Mouse (Mus musculus) neural tube, embryonic 14.5 days (tissue): Measurements from ENCODE around the gene Esrp2. TPM values are rescaled to one million over a fixed set of nuclear protein-coding genes. Genes with fewer than 3 reads are reported as not detected.

Source experiments
- ATAC-seq: fragments of 200-750 bp; cut with Nextera tagmentation; 2 replicates; pipeline ENCODE4 v1.8.0; 2017; ENCODE audit warnings: low read depth, mild to moderate bottlenecking, moderate TSS enrichment, moderate library complexity
- H3K27ac ChIP-seq: fragments of 300-500 bp; sonication (generic); 2 replicates; pipeline ENCODE4 v1.5.1; 2014; ENCODE audit warnings: low read depth, mild to moderate bottlenecking, control low read depth, low read length, moderate library complexity, mixed read lengths
- H3K27me3 ChIP-seq: fragments of 300-500 bp; sonication (generic); 2 replicates; pipeline ENCODE4 v1.6.1; 2014; ENCODE audit warnings: low read length; ENCODE audit not compliant: control insufficient read depth, insufficient read depth
- H3K36me3 ChIP-seq: fragments of 300-500 bp; sonication (generic); 2 replicates; pipeline ENCODE4 v1.6.1; 2014; ENCODE audit warnings: low read length, mixed read lengths; ENCODE audit not compliant: control insufficient read depth, insufficient read depth
- H3K4me1 ChIP-seq: fragments of 300-500 bp; sonication (generic); 2 replicates; pipeline ENCODE4 v1.6.1; 2014; ENCODE audit warnings: low read length; ENCODE audit not compliant: control insufficient read depth, insufficient read depth
- H3K4me2 ChIP-seq: fragments of 300-500 bp; sonication (generic); 2 replicates; pipeline ENCODE4 v1.6.1; 2014; ENCODE audit warnings: mild to moderate bottlenecking, low read depth, low read length, control low read depth
- H3K4me3 ChIP-seq: fragments of 300-500 bp; sonication (generic); 2 replicates; pipeline ENCODE4 v1.5.1; 2014; ENCODE audit warnings: low read depth, low read length, control low read depth, mixed read lengths
- H3K9ac ChIP-seq: fragments of 300-500 bp; sonication (generic); replicated peaks from 2 replicates; pipeline ENCODE4 v1.6.1; 2014; ENCODE audit warnings: low read depth, mild to moderate bottlenecking, control low read depth, low read length, mixed read lengths
- H3K9me3 ChIP-seq: fragments of 300-500 bp; sonication (generic); 2 replicates; pipeline ENCODE4 v1.6.1; 2016; ENCODE audit warnings: low read length; ENCODE audit not compliant: control insufficient read depth
- WGBS: fragments of 180-500 bp; shearing (Covaris S2); extraction: QIAGEN DNeasy Blood & Tissue Kit; methylation state at CpG from one replicate; pipeline ENCODE4 v1.1.7; 2014; 5-methylcytosine and 5-hydroxymethylcytosine counted together
- polyA plus RNA-seq: library from polyadenylated mRNA; unstranded; fragments of >200 nt; fragmentation: Nextera tagmentation; extraction: Ambion mirVana; gene quantifications from 2 replicates; pipeline ENCODE4 v1.2.1, GENCODE M21; 2014

Esrp2 gene
- polyA plus RNA-seq, 1 experiment from 2014 or later, result not detected

DNA sequence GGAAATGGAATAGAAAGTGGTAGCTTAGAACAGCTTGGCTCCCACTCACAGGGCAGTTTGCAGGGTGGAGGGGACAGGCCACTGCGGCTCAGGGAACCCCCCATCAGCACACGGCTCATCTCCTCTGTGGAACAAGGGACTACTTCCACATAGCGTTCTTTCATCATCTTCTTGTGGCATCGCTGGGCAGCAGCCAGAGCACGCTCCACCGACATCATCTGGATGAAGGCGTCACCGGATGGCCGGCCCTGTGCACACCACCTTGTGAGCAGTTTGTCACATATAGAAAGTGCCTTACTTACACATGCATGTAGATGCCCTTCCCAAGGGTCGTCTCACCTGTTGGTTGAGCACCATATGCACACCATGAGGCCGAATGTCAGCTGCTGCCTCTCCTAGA is 4.4 kb downstream of the Esrp2 start:
- no peak overlapping the region for H3K4me2 ChIP-seq
- peaks cover 13% of the 10 kb centered on the region; the same call in 1 of the 2 replicates for H3K4me1 ChIP-seq
- no peak for ATAC-seq
- H3K36me3 ChIP-seq, result peaks cover 19% of the 10 kb centered on the region
- no peaks in the 10 kb centered on the region for H3K9me3 ChIP-seq
- no peak overlapping the region for H3K27ac ChIP-seq
- 96% methylated on average over 11 of the region's 11 CpGs for WGBS
- H3K27me3 ChIP-seq, result peaks cover 44% of the 10 kb centered on the region
- H3K9ac ChIP-seq, result no peak overlapping the region
- no peak overlapping the region for H3K4me3 ChIP-seq

DNA sequence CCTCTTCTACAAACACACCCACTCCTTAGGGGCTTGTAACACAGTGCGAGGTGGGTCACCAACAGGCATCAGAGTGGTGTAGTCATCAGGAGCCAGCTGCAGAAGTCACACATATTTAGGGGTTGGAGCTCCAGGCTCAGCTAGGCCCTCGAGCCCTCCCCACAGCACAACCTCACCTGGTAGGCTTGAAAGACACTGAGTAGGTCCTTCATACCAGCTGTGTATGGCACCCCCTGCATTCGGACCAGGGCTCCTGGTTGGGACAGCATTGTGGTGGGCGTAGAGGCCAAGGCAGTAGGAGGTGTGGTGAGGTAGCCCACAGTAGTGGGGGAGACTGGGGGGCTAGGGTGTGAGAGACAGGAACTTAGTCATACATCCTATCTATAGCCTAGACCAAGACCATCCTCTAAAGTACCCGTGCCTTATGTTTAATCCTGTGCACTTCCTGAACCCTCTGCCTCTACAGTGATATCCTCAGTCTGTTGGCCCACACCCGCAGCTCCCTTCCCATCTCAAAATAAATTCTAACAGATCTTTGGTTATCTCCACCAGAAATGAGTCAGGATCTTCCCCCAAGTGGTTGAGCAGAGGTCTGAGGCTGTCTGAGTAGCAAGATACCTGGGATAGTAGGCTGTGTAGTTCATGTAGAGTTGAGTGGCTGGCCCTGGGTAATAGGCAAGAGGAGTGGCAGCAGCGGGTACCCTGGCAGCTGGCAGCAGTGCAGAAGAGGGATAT is 5.1 kb downstream of the Esrp2 start:
- Histone ChIP-seq H3K27ac (no peak overlapping the region), H3K27me3 (peaks cover 37% of the 10 kb centered on the region), H3K4me2 (no peak overlapping the region), H3K9me3 (no peaks in the 10 kb centered on the region), H3K4me3 (no peak overlapping the region), H3K36me3 (peaks cover 19% of the 10 kb centered on the region), H3K9ac (no peak overlapping the region), H3K4me1 (peaks cover 8% of the 10 kb centered on the region; the same call in 1 of the 2 replicates)
- 93% methylated on average over 7 of the region's 7 CpGs for WGBS
- no peak for ATAC-seq

DNA sequence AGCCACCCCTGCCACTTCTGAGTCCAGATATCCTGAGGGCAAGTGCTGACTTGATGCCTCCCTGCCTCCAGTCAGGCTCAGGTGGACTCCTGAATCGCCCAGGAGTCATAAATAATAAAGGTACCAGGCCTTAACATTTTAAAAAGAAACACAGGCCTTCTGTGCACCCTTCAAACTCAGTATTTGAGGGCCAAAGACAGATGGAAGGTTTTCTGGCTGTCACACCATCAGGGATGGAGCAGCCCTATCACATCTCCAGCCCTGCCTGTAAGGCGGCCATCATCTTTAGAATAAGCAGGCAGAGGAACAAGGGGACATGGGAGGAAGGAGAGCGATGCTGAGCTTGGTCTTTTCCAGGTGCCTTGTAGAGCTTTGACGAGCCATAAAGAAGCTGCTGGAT is 5.8 kb downstream of the Esrp2 start:
- Histone ChIP-seq H3K27ac (no peak overlapping the region), H3K4me3 (no peak overlapping the region), H3K27me3 (peaks cover 31% of the 10 kb centered on the region), H3K9ac (no peak overlapping the region), H3K4me1 (peaks cover 3% of the 10 kb centered on the region; the same call in 1 of the 2 replicates), H3K36me3 (peaks cover 19% of the 10 kb centered on the region), H3K4me2 (no peak overlapping the region), H3K9me3 (no peaks in the 10 kb centered on the region)
- WGBS, result 92% methylated on average over 4 of the region's 4 CpGs
- ATAC-seq, result no peak

DNA sequence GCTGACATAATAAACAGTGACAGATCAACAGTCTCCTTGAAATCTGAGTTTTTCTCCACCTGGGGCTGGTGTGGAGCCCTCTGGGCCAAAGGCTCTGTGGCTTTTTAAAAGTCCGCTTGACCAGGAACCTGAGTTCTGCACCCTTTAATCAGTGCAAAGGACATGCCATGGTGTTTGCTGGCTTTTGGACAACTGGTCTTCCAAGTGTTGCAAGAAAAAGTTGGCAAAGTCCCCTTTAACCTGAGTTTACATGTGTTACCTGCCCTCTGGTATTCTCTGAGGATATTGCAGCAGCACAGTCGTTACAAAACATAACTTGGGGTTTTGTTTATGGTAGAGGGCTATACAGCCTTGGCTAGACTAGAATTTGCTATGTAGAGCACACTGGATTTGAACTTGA is 6.3 kb downstream of the Esrp2 start:
- no peak for ATAC-seq
- Histone ChIP-seq H3K27ac (no peak overlapping the region), H3K9ac (no peak overlapping the region), H3K9me3 (no peaks in the 10 kb centered on the region), H3K4me2 (no peak overlapping the region), H3K4me3 (no peak overlapping the region), H3K27me3 (peaks cover 26% of the 10 kb centered on the region), H3K4me1 (no peaks in the 10 kb centered on the region), H3K36me3 (peaks cover 19% of the 10 kb centered on the region)
- 91% methylated on average over 2 of the region's 2 CpGs for WGBS

DNA sequence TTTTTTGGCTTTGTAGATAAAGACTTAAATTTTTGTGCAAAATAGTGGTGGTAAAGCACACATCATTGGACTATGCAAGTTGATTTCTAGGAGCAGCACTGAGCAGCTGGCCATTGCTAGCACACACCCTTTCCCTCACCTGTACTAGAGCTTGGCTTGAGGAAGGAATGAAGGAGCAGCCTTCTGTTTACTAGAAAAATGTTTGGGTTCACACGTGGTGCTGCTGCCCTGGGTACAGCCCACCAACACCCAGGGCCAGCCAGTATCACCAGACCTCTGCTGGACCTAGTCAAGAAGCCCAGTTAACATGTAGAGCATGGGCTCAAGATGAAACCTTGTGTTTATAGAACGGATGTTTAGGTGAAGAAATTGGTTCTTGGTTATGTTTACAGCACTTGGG is 6.8 kb downstream of the Esrp2 start:
- peaks cover 19% of the 10 kb centered on the region for H3K36me3 ChIP-seq
- H3K4me1 ChIP-seq, result no peaks in the 10 kb centered on the region
- H3K9ac ChIP-seq, result no peak overlapping the region
- H3K27me3 ChIP-seq, result peaks cover 21% of the 10 kb centered on the region
- WGBS, result 91% methylated on average over 2 of the region's 2 CpGs
- no peak for ATAC-seq
- H3K4me2 ChIP-seq, result no peak overlapping the region
- H3K4me3 ChIP-seq, result no peak overlapping the region
- H3K9me3 ChIP-seq, result no peaks in the 10 kb centered on the region
- H3K27ac ChIP-seq, result no peak overlapping the region

DNA sequence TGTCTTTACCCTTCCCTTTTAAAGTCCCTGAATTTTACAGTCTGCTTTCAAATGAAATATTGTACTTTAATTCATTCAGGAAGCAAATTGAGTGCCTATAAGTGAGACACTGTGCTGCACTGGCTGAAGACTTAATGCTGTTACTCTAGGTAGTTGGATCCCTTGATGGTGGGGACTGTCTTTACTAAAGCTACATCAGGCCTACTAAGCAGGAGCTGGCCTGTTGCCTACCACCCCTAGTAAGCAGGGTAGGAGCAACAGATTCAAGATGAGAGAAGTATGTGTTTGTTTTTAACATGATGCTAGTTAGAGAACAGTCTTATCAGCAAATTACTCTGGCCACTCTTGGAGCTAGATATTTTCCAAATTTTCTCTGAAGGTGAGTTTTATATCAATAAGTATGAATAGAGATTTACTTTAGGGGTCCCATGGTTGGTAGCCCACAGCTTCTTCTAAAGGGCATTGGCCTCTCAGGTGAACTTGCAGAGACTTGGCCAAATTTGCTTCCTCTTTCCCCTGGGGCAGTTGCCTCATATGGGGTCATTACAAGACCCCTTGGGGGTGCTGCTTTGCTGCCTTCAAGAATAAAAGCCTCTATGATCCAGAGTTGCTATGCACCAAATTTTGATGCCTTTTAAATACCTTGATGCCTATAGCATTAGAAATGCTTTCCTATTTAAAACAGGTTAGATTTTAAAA is 7.4 kb downstream of the Esrp2 start:
- H3K9ac ChIP-seq, result no peak overlapping the region
- H3K9me3 ChIP-seq, result no peaks in the 10 kb centered on the region
- no peak overlapping the region for H3K4me3 ChIP-seq
- no peaks in the 10 kb centered on the region for H3K4me1 ChIP-seq
- peaks cover 19% of the 10 kb centered on the region for H3K36me3 ChIP-seq
- H3K27ac ChIP-seq, result no peak overlapping the region
- no peak for ATAC-seq
- H3K4me2 ChIP-seq, result no peak overlapping the region
- peaks cover 16% of the 10 kb centered on the region for H3K27me3 ChIP-seq

DNA sequence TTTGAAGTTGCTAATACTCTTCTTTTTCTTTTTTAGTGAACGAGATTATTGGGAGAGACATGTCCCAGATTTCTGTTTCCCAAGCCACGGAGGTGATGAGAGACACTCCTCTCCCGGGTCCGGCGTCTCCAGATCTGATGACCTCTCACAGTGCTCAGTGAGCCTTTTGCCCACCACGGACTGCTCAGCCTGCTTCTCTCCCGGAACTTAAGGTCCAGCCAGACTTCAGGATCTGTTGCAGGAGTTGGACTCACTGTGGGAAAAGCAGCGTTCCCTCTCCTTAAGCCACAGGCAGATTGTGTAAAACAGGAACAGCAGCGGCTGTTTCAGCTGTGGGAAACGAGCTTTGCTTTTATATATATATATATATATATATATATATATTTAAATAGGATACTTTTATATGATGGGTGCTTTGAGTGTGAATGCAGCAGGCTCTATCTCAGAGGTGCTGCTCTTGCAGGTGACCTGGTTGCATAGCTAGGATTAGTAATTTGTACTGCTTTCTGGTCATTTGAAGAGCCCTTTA is 8.8 kb downstream of the Esrp2 start:
- Histone ChIP-seq H3K9ac (no peak overlapping the region), H3K27ac (no peak overlapping the region), H3K36me3 (peaks cover 19% of the 10 kb centered on the region), H3K4me1 (no peaks in the 10 kb centered on the region), H3K27me3 (peaks cover 3% of the 10 kb centered on the region; the same call in 1 of the 2 replicates), H3K4me2 (no peak overlapping the region), H3K9me3 (no peaks in the 10 kb centered on the region), H3K4me3 (no peak overlapping the region)
- WGBS, result 95% methylated on average over 10 of the region's 10 CpGs
- ATAC-seq, result no peak

DNA sequence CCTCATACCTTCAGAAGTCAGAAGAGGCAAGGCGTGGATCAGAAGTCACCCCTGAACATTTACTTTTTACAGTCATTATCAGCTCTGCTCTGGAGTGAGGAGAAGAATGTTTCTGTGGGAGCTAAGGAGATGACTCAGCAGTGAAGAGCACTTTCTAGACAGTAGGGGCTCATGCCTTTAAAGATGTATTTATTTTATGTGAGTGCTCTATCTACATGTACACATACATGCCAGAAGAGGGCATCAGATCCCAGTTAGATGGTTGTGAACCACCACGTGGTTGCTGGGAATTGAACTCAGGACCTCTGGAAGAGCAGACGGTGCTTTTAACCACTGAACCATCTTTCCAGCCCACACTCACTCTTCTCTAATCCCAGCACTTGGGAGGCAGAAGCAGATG is 9.7 kb downstream of the Esrp2 start:
- H3K4me3 ChIP-seq, result no peak overlapping the region

DNA sequence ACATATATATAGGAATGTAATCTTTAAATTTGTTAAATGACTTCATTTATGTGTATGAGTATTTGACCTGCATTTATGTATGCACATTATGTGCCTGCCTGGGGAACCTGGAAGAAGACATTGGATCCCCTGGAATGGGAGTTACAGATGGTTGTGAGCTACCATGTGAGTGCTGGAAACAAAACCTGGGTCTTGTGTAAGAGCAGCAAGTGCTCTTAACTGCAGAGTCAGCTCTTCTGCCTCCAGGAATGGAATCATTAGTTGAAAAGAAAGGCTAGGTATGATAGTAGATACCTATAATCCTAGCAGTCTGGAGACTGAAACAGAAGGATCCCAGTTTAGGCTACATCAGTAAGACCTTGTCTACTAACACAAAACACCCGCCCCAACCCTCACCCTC is 10.7 kb downstream of the Esrp2 start:
- H3K9ac ChIP-seq, result no peak overlapping the region
- ATAC-seq, result no peak
- H3K4me1 ChIP-seq, result no peaks in the 10 kb centered on the region
- H3K36me3 ChIP-seq, result peaks cover 13% of the 10 kb centered on the region; the same call in 1 of the 2 replicates
- WGBS, result 95% methylated on average over 1 of the region's 1 CpGs
- H3K27ac ChIP-seq, result no peak overlapping the region
- H3K4me3 ChIP-seq, result no peak overlapping the region
- no peak overlapping the region for H3K4me2 ChIP-seq
- H3K27me3 ChIP-seq, result no peaks in the 10 kb centered on the region
- H3K9me3 ChIP-seq, result no peaks in the 10 kb centered on the region

More for the DNA sequence above, 9.7 kb downstream of the Esrp2 start:
- no peaks in the 10 kb centered on the region for H3K9me3 ChIP-seq
- no peak overlapping the region for H3K27ac ChIP-seq
- peaks cover 13% of the 10 kb centered on the region; the same call in 1 of the 2 replicates for H3K36me3 ChIP-seq
- H3K4me1 ChIP-seq, result no peaks in the 10 kb centered on the region
- H3K27me3 ChIP-seq, result no peaks in the 10 kb centered on the region
- no peak overlapping the region for H3K9ac ChIP-seq
- 84% methylated on average over 3 of the region's 3 CpGs for WGBS
- ATAC-seq, result no peak
- H3K4me2 ChIP-seq, result no peak overlapping the region
